Comparison of ENCODE assay signal across 10 mouse cellular contexts in genomic region chr1:171252415-171252814, GRCm38 (mm10). TPM values are rescaled to one million over a fixed set of nuclear protein-coding genes. Genes with fewer than 3 reads are reported as not detected.
DNase-seq lines count a peak whose midpoint lies in the region; ATAC-seq and TF ChIP-seq lines count a peak whose summit lies in the region.
"Had no signal": no experiment of that assay in that cellular context is flagged by ENCODE, and none has a peak within 500 bp of the region (broad histone marks: within the 10 kb centered on the region; RNA-seq: fewer than 3 reads in every experiment).

No protein-coding gene starts in this region.

- H3K4me1 ChIP-seq in heart, embryonic 11.5 days (ENCODE audit: control insufficient read depth, insufficient read depth, low read length) = peaks cover 32% of the 10 kb centered on the region
- H3K4me1 ChIP-seq in ES-Bruce4 (ENCODE audit: control insufficient read depth, insufficient read depth, low read length) = peaks cover 8% of the 10 kb centered on the region
- peaks cover 47% of the 10 kb centered on the region for H3K4me1 ChIP-seq in forebrain, embryonic 15.5 days
- peaks cover 8% of the 10 kb centered on the region for H3K4me1 ChIP-seq in liver, postnatal 0 days (ENCODE audit: insufficient read depth)

- H3K9me3 ChIP-seq in heart, embryonic 11.5 days (replicated peaks; ENCODE audit: control insufficient read depth, low read length) = no peaks in the 10 kb centered on the region
- H3K9me3 ChIP-seq in ES-Bruce4 (replicated peaks; ENCODE audit: control insufficient read depth, insufficient read depth, low read length, poor library complexity, severe bottlenecking) = no peaks in the 10 kb centered on the region
- no peaks in the 10 kb centered on the region for H3K9me3 ChIP-seq in forebrain, embryonic 15.5 days
- H3K9me3 ChIP-seq in liver, postnatal 0 days (ENCODE audit: low read length) = no peaks in the 10 kb centered on the region

- TF ChIP-seq EP300 in ES-Bruce4 (IDR thresholded peaks at IDR 0.05; ENCODE audit: insufficient read depth, low read depth, low read length) = no peak
- TF ChIP-seq EP300 in liver, postnatal 0 days (IDR thresholded peaks at IDR 0.05; ENCODE audit: low read depth) = no peak

- ATAC-seq in heart, embryonic 11.5 days (replicated peaks; ENCODE audit: insufficient number of reproducible peaks, low FRiP score, low TSS enrichment) = no peak
- ATAC-seq in forebrain, embryonic 15.5 days (replicated peaks) = no peak
- ATAC-seq in liver, postnatal 0 days = no peak

- no peak for TF ChIP-seq POLR2A in ES-Bruce4 (IDR thresholded peaks at IDR 0.05; ENCODE audit: insufficient read depth, low read length)

- DNase-seq in heart, adult 11 months = no peak
- no peak for DNase-seq in liver, postnatal 0 days
- DNase-seq in layer of hippocampus, postnatal 25 days (ENCODE audit: extremely low spot score in 1 of 2, low spot score in 1 of 2) = no peak
- DNase-seq in right cerebral cortex, adult 2 months (ENCODE audit: low spot score in 2 of 2) = no peak
- DNase-seq in testis, postnatal 14 days (ENCODE audit: low spot score) = no peak

- H3K27ac ChIP-seq in heart, embryonic 11.5 days (ENCODE audit: low read depth, low read length) = no peak overlapping the region
- peak overlapping the region; percentile 4; the same call in 1 of the 2 replicates for H3K27ac ChIP-seq in ES-Bruce4 (ENCODE audit: insufficient read depth, low read length)
- peak overlapping the region; percentile 85 for H3K27ac ChIP-seq in forebrain, embryonic 15.5 days (replicated peaks)
- no peak overlapping the region for H3K27ac ChIP-seq in liver, postnatal 0 days (ENCODE audit: low read depth)

- 0 out of 2 replicates have a peak, but pooled peaks cover 3% of the 10 kb centered on the region for H3K27me3 ChIP-seq in heart, embryonic 11.5 days (ENCODE audit: control insufficient read depth, insufficient read depth, low read length)
- H3K27me3 ChIP-seq in ES-Bruce4 (ENCODE audit: control insufficient read depth, insufficient read depth, low read length, poor library complexity, severe bottlenecking) = no peaks in the 10 kb centered on the region
- no peaks in the 10 kb centered on the region for H3K27me3 ChIP-seq in forebrain, embryonic 15.5 days
- H3K27me3 ChIP-seq in liver, postnatal 0 days (ENCODE audit: insufficient read depth, low read length) = peaks cover 16% of the 10 kb centered on the region; the same call in 1 of the 2 replicates

- WGBS in heart, embryonic 11.5 days (ENCODE audit: insufficient replicate concordance) = 50% methylated on average over 17 of the region's 17 CpGs
- WGBS in forebrain, embryonic 15.5 days = 47% methylated on average over 17 of the region's 17 CpGs
- 81% methylated on average over 17 of the region's 17 CpGs for WGBS in liver, postnatal 0 days (ENCODE audit: insufficient replicate concordance)

- H3K4me2 ChIP-seq in heart, embryonic 11.5 days = peak overlapping the region; percentile 51
- peak overlapping the region; percentile 47 for H3K4me2 ChIP-seq in forebrain, embryonic 15.5 days (replicated peaks)
- H3K4me2 ChIP-seq in liver, postnatal 0 days (ENCODE audit: low read depth, low read length) = peak overlapping the region; percentile 49; the same call in 1 of the 2 replicates

- peak overlapping the region; percentile 50 for H3K9ac ChIP-seq in heart, embryonic 11.5 days (ENCODE audit: low read depth, low read length)
- peak overlapping the region; percentile 37 for H3K9ac ChIP-seq in ES-Bruce4 (ENCODE audit: low read depth, poor library complexity, severe bottlenecking)
- H3K9ac ChIP-seq in forebrain, embryonic 15.5 days (replicated peaks) = no peak overlapping the region
- no peak overlapping the region for H3K9ac ChIP-seq in liver, postnatal 0 days (replicated peaks)

- H3K4me3 ChIP-seq in heart, embryonic 11.5 days (ENCODE audit: low read depth, low read length) = no peak overlapping the region
- peak overlapping the region; percentile 4 for H3K4me3 ChIP-seq in ES-Bruce4 (ENCODE audit: low read depth, low read length)
- H3K4me3 ChIP-seq in forebrain, embryonic 15.5 days = peak overlapping the region; percentile 32; the same call in 1 of the 2 replicates
- H3K4me3 ChIP-seq in liver, postnatal 0 days (ENCODE audit: low read depth, low read length) = no peak overlapping the region
- H3K4me3 ChIP-seq: erythroblast, embryonic 14.5 days had no signal

- TF ChIP-seq CTCF in ES-Bruce4 (IDR thresholded peaks at IDR 0.05; ENCODE audit: low read depth, low read length) = peak; percentile 34
- no peak for TF ChIP-seq CTCF in liver, postnatal 0 days (IDR thresholded peaks at IDR 0.05; ENCODE audit: low read depth)

- H3K36me3 ChIP-seq in heart, embryonic 11.5 days (ENCODE audit: control insufficient read depth, insufficient read depth, low read length) = no peaks in the 10 kb centered on the region
- H3K36me3 ChIP-seq in ES-Bruce4 (ENCODE audit: control insufficient read depth, insufficient read depth, low read length, poor library complexity, severe bottlenecking) = no peaks in the 10 kb centered on the region
- no peaks in the 10 kb centered on the region for H3K36me3 ChIP-seq in forebrain, embryonic 15.5 days
- H3K36me3 ChIP-seq in liver, postnatal 0 days (replicated peaks; ENCODE audit: insufficient read depth, low read length) = no peaks in the 10 kb centered on the region

RNA-seq across cellular contexts. Expression of gene Ndufs2, which starts 1.2 kb away (rescaled TPM):
- polyA plus RNA-seq in heart, embryonic 11.5 days (2014; fragmentation: Nextera tagmentation; extraction: Ambion mirVana) = 446 and 471 TPM in 2 replicates
- polyA plus RNA-seq in ES-Bruce4 (2011; ENCODE audit: insufficient read depth, insufficient read length, low read depth, missing spikeins) = 158 and 163 TPM in 2 replicates
- 215 and 221 TPM in 2 replicates for polyA plus RNA-seq in forebrain, embryonic 15.5 days (2015; fragmentation: Nextera tagmentation; extraction: Ambion mirVana)
- polyA plus RNA-seq in liver, postnatal 0 days (2015; fragmentation: Nextera tagmentation; extraction: Ambion mirVana) = 158 and 170 TPM in 2 replicates
- total RNA-seq in layer of hippocampus, postnatal 25 days (2021) = 100 to 1,000 TPM; 280 to 296 TPM

RNA-seq across cellular contexts. Expression of gene Adamts4, which starts 2.2 kb away (rescaled TPM):
- polyA plus RNA-seq in heart, embryonic 11.5 days (2014; fragmentation: Nextera tagmentation; extraction: Ambion mirVana) = 1.5 and 1.7 TPM in 2 replicates
- polyA plus RNA-seq in ES-Bruce4 (2011; ENCODE audit: insufficient read depth, insufficient read length, low read depth, missing spikeins) = 3.5 and 4.3 TPM in 2 replicates
- 8.1 and 8.3 TPM in 2 replicates for polyA plus RNA-seq in forebrain, embryonic 15.5 days (2015; fragmentation: Nextera tagmentation; extraction: Ambion mirVana)
- 0.41 and 0.51 TPM in 2 replicates for polyA plus RNA-seq in liver, postnatal 0 days (2015; fragmentation: Nextera tagmentation; extraction: Ambion mirVana)
- 10 to 100 TPM; 23.5 to 26.1 TPM for total RNA-seq in layer of hippocampus, postnatal 25 days (2021)
- polyA plus RNA-seq: erythroblast, embryonic 14.5 days had no signal

RNA-seq across cellular contexts. Expression of gene B4galt3, which starts 17.7 kb away (rescaled TPM):
- polyA plus RNA-seq in heart, embryonic 11.5 days (2014; fragmentation: Nextera tagmentation; extraction: Ambion mirVana) = 48.4 and 49.4 TPM in 2 replicates
- polyA plus RNA-seq in ES-Bruce4 (2011; ENCODE audit: insufficient read depth, insufficient read length, low read depth, missing spikeins) = 59.7 and 64.8 TPM in 2 replicates
- polyA plus RNA-seq in forebrain, embryonic 15.5 days (2015; fragmentation: Nextera tagmentation; extraction: Ambion mirVana) = 107 and 111 TPM in 2 replicates
- polyA plus RNA-seq in liver, postnatal 0 days (2015; fragmentation: Nextera tagmentation; extraction: Ambion mirVana) = 16.0 and 16.7 TPM in 2 replicates
- total RNA-seq in layer of hippocampus, postnatal 25 days (2021) = 10 to 100 TPM; 63.9 to 66.7 TPM

RNA-seq across cellular contexts. Expression of gene Fcer1g, which starts 18.2 kb away (rescaled TPM):
- 12.1 and 18.4 TPM in 2 replicates for polyA plus RNA-seq in heart, embryonic 11.5 days (2014; fragmentation: Nextera tagmentation; extraction: Ambion mirVana)
- polyA plus RNA-seq in ES-Bruce4 (2011; ENCODE audit: insufficient read depth, insufficient read length, low read depth, missing spikeins) = 0.91 TPM in 1 of 2 replicates, not detected in the other
- polyA plus RNA-seq in forebrain, embryonic 15.5 days (2015; fragmentation: Nextera tagmentation; extraction: Ambion mirVana) = 19.6 and 22.0 TPM in 2 replicates
- 171 and 176 TPM in 2 replicates for polyA plus RNA-seq in liver, postnatal 0 days (2015; fragmentation: Nextera tagmentation; extraction: Ambion mirVana)
- total RNA-seq in layer of hippocampus, postnatal 25 days (2021) = 10 to 100 TPM; 13.1 to 15.8 TPM
- polyA plus RNA-seq: C2C12 had no signal

RNA-seq across cellular contexts. Expression of gene Apoa2, which starts 27.6 kb away (rescaled TPM):
- polyA plus RNA-seq in heart, embryonic 11.5 days (2014; fragmentation: Nextera tagmentation; extraction: Ambion mirVana) = 13.6 and 55.4 TPM in 2 replicates
- 18.0 and 19.1 TPM in 2 replicates for polyA plus RNA-seq in ES-Bruce4 (2011; ENCODE audit: insufficient read depth, insufficient read length, low read depth, missing spikeins)
- 1.8 and 4.2 TPM in 2 replicates for polyA plus RNA-seq in forebrain, embryonic 15.5 days (2015; fragmentation: Nextera tagmentation; extraction: Ambion mirVana)
- 20,306 and 20,852 TPM in 2 replicates for polyA plus RNA-seq in liver, postnatal 0 days (2015; fragmentation: Nextera tagmentation; extraction: Ambion mirVana)
- 1 to 10 TPM; 1.9 to 2.3 TPM for total RNA-seq in layer of hippocampus, postnatal 25 days (2021)
- polyA plus RNA-seq: C2C12 had no signal

Comparison
In these comparisons a context has a peak if more than half of its experiments do, and no peak if none do; other contexts are left out.
1. H3K27ac ChIP-seq: peak in ES-Bruce4 (single experiment) and forebrain, embryonic 15.5 days (single experiment); none in heart, embryonic 11.5 days (single experiment) and liver, postnatal 0 days (single experiment).
2. H3K4me3 ChIP-seq: peak in ES-Bruce4 (single experiment) and forebrain, embryonic 15.5 days (single experiment); none in heart, embryonic 11.5 days (single experiment) and liver, postnatal 0 days (single experiment).
3. H3K9ac ChIP-seq: peak in heart, embryonic 11.5 days (single experiment) and ES-Bruce4 (single experiment); none in forebrain, embryonic 15.5 days (single experiment) and liver, postnatal 0 days (single experiment).
4. Peak in every context shown above with its lines, with median percentiles within 50 percentile points of each other: H3K4me2 ChIP-seq.